Mouse (Mus musculus) G1E (cell line): Measurements from ENCODE around the gene Ckap4.

Source experiments
- CTCF ChIP-seq: IDR thresholded peaks from 2 replicates; pipeline ENCODE4 v1.5.1; 2012; ENCODE audit warnings: low read depth, low read length, inconsistent platforms, mixed read lengths
- GATA2 ChIP-seq: IDR thresholded peaks from 2 replicates; pipeline ENCODE4 v1.6.1; 2012; ENCODE audit warnings: low read depth, low read length, inconsistent platforms, borderline replicate concordance
- TAL1 ChIP-seq: conservative IDR thresholded peaks from 2 replicates; pipeline ENCODE4 v1.6.1; 2012; ENCODE audit warnings: low read depth, low read length, inconsistent platforms, mixed read lengths

DNA sequence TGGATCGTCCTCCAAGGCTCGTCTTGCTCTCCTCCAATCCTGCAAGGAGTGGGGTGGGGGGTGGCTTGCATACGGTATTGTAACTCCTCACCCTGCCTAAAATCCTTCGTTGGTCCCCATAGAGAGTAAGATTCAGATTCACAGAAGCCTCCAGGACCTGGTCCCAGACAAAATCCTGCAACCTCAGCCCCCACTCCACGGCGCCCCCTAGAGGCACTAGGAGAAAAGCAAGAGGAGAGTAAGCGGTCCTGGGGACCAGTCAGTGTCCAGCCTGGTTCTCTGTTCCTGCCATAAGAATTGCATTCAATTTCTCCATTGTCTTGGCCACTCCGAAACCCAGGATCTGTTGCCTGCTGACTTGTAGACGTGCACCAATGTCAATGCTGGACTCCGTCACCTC, 10.2 kb downstream of the Ckap4 start:
- 0 out of 2 replicates have a peak, but pooled peaks have one; percentile 17 for TF ChIP-seq CTCF
- no peak for TF ChIP-seq TAL1
- TF ChIP-seq GATA2, result no peak
